Mouse (Mus musculus): ENCODE measurements around the gene Uqcrq. TPM values are rescaled to one million over a fixed set of nuclear protein-coding genes. Genes with fewer than 3 reads are reported as not detected.

The Uqcrq gene
- total and polyA plus RNA-seq, 3 experiments = 1,905 to 2,926 (median 2,451) TPM

- Histone ChIP-seq H3K27me3 (ENCODE audit: control insufficient read depth, insufficient read depth, low read length) (no peaks in the 10 kb centered on the region), H3K4me1 (ENCODE audit: control insufficient read depth, insufficient read depth, low read length) (peaks cover 2% of the 10 kb centered on the region), H3K79me2 (replicated peaks; ENCODE audit: control insufficient read depth, insufficient read depth, low read length) (no peaks in the 10 kb centered on the region), H3K9ac (ENCODE audit: low read depth, low read length) (no peak overlapping the region), H3K36me3 (ENCODE audit: control insufficient read depth, insufficient read depth, low read length) (no peaks in the 10 kb centered on the region), H3K4me3 (no peak overlapping the region), H3K27ac (no peak overlapping the region)
- intact Hi-C loops (cut with DNase I) = no loop called here
- TF ChIP-seq EP300 (IDR thresholded peaks at IDR 0.05; ENCODE audit: insufficient read depth, low read depth, low read length) (no peak), POLR2A (IDR thresholded peaks at IDR 0.05; ENCODE audit: insufficient read depth, low read depth, low read length) (no peak), CTCF (IDR thresholded peaks at IDR 0.05) (no peak)
- no peak for DNase-seq
- 63% methylated on average over 8 of the region's 8 CpGs for WGBS
Measured at GRCm38 (mm10) chr11:53435504-53435903, 4.9 kb upstream of the Uqcrq start.

GRCm38 (mm10) chr11:53433057-53433456, 2.4 kb upstream of the Uqcrq start:
- intact Hi-C loops (cut with DNase I) = loop anchor here (5.0 kb wide), 1 partner anchor 136 kb away; no protein-coding TSS in a partner anchor
- no peaks in the 10 kb centered on the region for H3K27me3 ChIP-seq (ENCODE audit: control insufficient read depth, insufficient read depth, low read length)
- TF ChIP-seq CTCF (IDR thresholded peaks at IDR 0.05) = no peak
- no peak for TF ChIP-seq EP300 (IDR thresholded peaks at IDR 0.05; ENCODE audit: insufficient read depth, low read depth, low read length)
- no peak for TF ChIP-seq POLR2A (IDR thresholded peaks at IDR 0.05; ENCODE audit: insufficient read depth, low read depth, low read length)
- H3K4me1 ChIP-seq (ENCODE audit: control insufficient read depth, insufficient read depth, low read length) = peaks cover 4% of the 10 kb centered on the region
- H3K4me3 ChIP-seq = no peak overlapping the region
- no peaks in the 10 kb centered on the region for H3K79me2 ChIP-seq (replicated peaks; ENCODE audit: control insufficient read depth, insufficient read depth, low read length)
- no peak overlapping the region for H3K27ac ChIP-seq
- DNase-seq = no peak
- H3K36me3 ChIP-seq (ENCODE audit: control insufficient read depth, insufficient read depth, low read length) = no peaks in the 10 kb centered on the region
- 39% methylated on average over 6 of the region's 6 CpGs for WGBS
- H3K9ac ChIP-seq (ENCODE audit: low read depth, low read length) = no peak overlapping the region

- intact Hi-C loops (cut with DNase I) = loop anchor here (5.0 kb wide), 1 partner anchor 134 kb away; no protein-coding TSS in a partner anchor
- peak overlapping the region; percentile 17 for H3K9ac ChIP-seq (ENCODE audit: low read depth, low read length)
Measured at GRCm38 (mm10) chr11:53431347-53432056, 871 bp upstream of the Uqcrq start.

GRCm38 (mm10) chr11:53430300-53430669, 346 bp downstream of the Uqcrq start:
- Histone ChIP-seq H3K27ac (peak overlapping the region; percentile 95), H3K9ac (ENCODE audit: low read depth, low read length) (peak overlapping the region; percentile 95), H3K27me3 (ENCODE audit: control insufficient read depth, insufficient read depth, low read length) (no peaks in the 10 kb centered on the region), H3K4me3 (peak overlapping the region; percentile 99), H3K79me2 (replicated peaks; ENCODE audit: control insufficient read depth, insufficient read depth, low read length) (no peaks in the 10 kb centered on the region), H3K36me3 (ENCODE audit: control insufficient read depth, insufficient read depth, low read length) (no peaks in the 10 kb centered on the region), H3K4me1 (ENCODE audit: control insufficient read depth, insufficient read depth, low read length) (peaks cover 4% of the 10 kb centered on the region)
- no peak for TF ChIP-seq CTCF (IDR thresholded peaks at IDR 0.05)
- TF ChIP-seq EP300 (IDR thresholded peaks at IDR 0.05; ENCODE audit: insufficient read depth, low read depth, low read length) = no peak
- TF ChIP-seq POLR2A (IDR thresholded peaks at IDR 0.05; ENCODE audit: insufficient read depth, low read depth, low read length) = no peak
- WGBS = under 1% methylated on average over 34 of the region's 34 CpGs
- intact Hi-C loops (cut with DNase I) = loop anchor here (5.0 kb wide), 1 partner anchor 133 kb away; no protein-coding TSS in a partner anchor
- no peak for DNase-seq

More at GRCm38 (mm10) chr11:53431347-53432056, 871 bp upstream of the Uqcrq start:
- H3K4me3 ChIP-seq = peak overlapping the region; percentile 99
- peak overlapping the region; percentile 95 for H3K27ac ChIP-seq
- WGBS = 13% methylated on average over 9 of the region's 9 CpGs
- H3K36me3 ChIP-seq (ENCODE audit: control insufficient read depth, insufficient read depth, low read length) = no peaks in the 10 kb centered on the region
- H3K27me3 ChIP-seq (ENCODE audit: control insufficient read depth, insufficient read depth, low read length) = no peaks in the 10 kb centered on the region
- no peaks in the 10 kb centered on the region for H3K79me2 ChIP-seq (replicated peaks; ENCODE audit: control insufficient read depth, insufficient read depth, low read length)
- peak; percentile 47 to 48 for DNase-seq
- no peak for TF ChIP-seq POLR2A (IDR thresholded peaks at IDR 0.05; ENCODE audit: insufficient read depth, low read depth, low read length)
- TF ChIP-seq EP300 (IDR thresholded peaks at IDR 0.05; ENCODE audit: insufficient read depth, low read depth, low read length) = no peak
- no peak for TF ChIP-seq CTCF (IDR thresholded peaks at IDR 0.05)
- peaks cover 4% of the 10 kb centered on the region for H3K4me1 ChIP-seq (ENCODE audit: control insufficient read depth, insufficient read depth, low read length)

DNA sequence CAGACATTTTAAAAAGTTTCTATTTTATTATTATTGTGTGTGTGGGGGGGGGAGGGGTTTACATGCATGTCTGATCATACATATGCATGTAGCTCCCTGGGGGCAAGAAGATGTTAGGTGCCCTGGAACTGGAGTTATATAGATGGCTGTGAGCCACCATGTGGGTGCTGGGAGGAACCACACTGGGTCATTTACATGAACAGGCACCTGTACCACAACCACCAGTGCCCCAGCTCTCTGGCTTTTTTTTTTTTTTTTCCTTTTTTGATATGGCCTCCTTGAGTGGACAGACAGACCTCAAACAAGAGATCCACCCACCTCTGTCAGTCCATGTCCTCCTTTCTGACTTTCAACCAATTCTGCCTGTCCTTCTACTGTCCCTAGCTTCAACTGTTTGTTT, 1.4 kb downstream of the Uqcrq start:
- H3K79me2 ChIP-seq (replicated peaks; ENCODE audit: control insufficient read depth, insufficient read depth, low read length) = no peaks in the 10 kb centered on the region
- DNase-seq = no peak
- no peak overlapping the region for H3K4me3 ChIP-seq
- TF ChIP-seq CTCF (IDR thresholded peaks at IDR 0.05) (no peak), EP300 (IDR thresholded peaks at IDR 0.05; ENCODE audit: insufficient read depth, low read depth, low read length) (no peak), POLR2A (IDR thresholded peaks at IDR 0.05; ENCODE audit: insufficient read depth, low read depth, low read length) (no peak)
- no peak overlapping the region for H3K9ac ChIP-seq (ENCODE audit: low read depth, low read length)
- no peaks in the 10 kb centered on the region for H3K27me3 ChIP-seq (ENCODE audit: control insufficient read depth, insufficient read depth, low read length)
- intact Hi-C loops (cut with DNase I) = no loop called here
- no peaks in the 10 kb centered on the region for H3K36me3 ChIP-seq (ENCODE audit: control insufficient read depth, insufficient read depth, low read length)
- H3K4me1 ChIP-seq (ENCODE audit: control insufficient read depth, insufficient read depth, low read length) = peaks cover 4% of the 10 kb centered on the region
- H3K27ac ChIP-seq = no peak overlapping the region; the same call in 1 of the 2 replicates

DNA sequence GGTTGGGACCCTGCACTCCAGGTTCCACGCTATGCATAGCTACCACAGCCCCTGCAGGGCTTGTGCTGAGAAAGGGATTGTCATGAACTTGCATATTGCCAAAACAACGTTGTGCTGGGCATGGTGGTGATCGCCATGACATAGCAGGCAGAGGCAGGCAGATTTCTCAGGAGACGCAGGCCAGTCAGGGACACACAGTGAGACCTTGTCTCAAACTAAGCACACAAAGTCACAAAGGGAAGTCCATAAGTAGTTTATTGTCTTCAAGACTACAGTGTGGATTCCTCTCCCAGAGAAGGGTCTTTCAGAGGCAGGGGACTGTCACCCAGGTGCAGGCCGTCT, 1.9 kb downstream of the Uqcrq start:
- intact Hi-C loops (cut with DNase I) = no loop called here
- Histone ChIP-seq H3K4me3 (no peak overlapping the region), H3K27ac (no peak overlapping the region), H3K9ac (ENCODE audit: low read depth, low read length) (no peak overlapping the region), H3K27me3 (ENCODE audit: control insufficient read depth, insufficient read depth, low read length) (no peaks in the 10 kb centered on the region), H3K4me1 (ENCODE audit: control insufficient read depth, insufficient read depth, low read length) (peaks cover 4% of the 10 kb centered on the region), H3K79me2 (replicated peaks; ENCODE audit: control insufficient read depth, insufficient read depth, low read length) (no peaks in the 10 kb centered on the region), H3K36me3 (ENCODE audit: control insufficient read depth, insufficient read depth, low read length) (no peaks in the 10 kb centered on the region)
- no peak for TF ChIP-seq EP300 (IDR thresholded peaks at IDR 0.05; ENCODE audit: insufficient read depth, low read depth, low read length)
- TF ChIP-seq CTCF (IDR thresholded peaks at IDR 0.05) = no peak
- TF ChIP-seq POLR2A (IDR thresholded peaks at IDR 0.05; ENCODE audit: insufficient read depth, low read depth, low read length) = no peak
- 97% methylated on average over 5 of the region's 5 CpGs for WGBS
- no peak for DNase-seq

Data from heart, adult 2 months (tissue).